Mouse (Mus musculus): ENCODE measurements around the gene Lyve1. TPM values are rescaled to one million over a fixed set of nuclear protein-coding genes. Genes with fewer than 3 reads are reported as not detected.
A peak's percentile ranks its signal among the peaks of the same experiment; 100 is the strongest.

Gene Lyve1
- polyA plus RNA-seq, 1 experiment from 2014 or later: 13.8 TPM

GRCm38 (mm10) chr7:110891501-110891986 is 28.5 kb upstream of the Lyve1 start:
- WGBS: 51% methylated on average over 9 of the region's 9 CpGs
- Histone ChIP-seq H3K4me1 (ENCODE audit: control insufficient read depth, insufficient read depth, low read length) (peaks cover 27% of the 10 kb centered on the region), H3K4me3 (ENCODE audit: low read length) (no peak overlapping the region), H3K4me2 (ENCODE audit: low read depth, low read length) (peak overlapping the region; percentile 33; the same call in 1 of the 2 replicates), H3K27me3 (replicated peaks; ENCODE audit: control insufficient read depth, insufficient read depth, low read length) (no peaks in the 10 kb centered on the region), H3K27ac (ENCODE audit: low read length) (peak overlapping the region; percentile 96), H3K9me3 (ENCODE audit: control insufficient read depth, low read length) (no peaks in the 10 kb centered on the region), H3K9ac (ENCODE audit: low read depth, low read length) (peak overlapping the region; percentile 53; the same call in 1 of the 2 replicates), H3K36me3 (ENCODE audit: control insufficient read depth, insufficient read depth, low read length) (no peaks in the 10 kb centered on the region)
- peak; percentile 83 for ATAC-seq

GRCm38 (mm10) chr7:110881746-110882333 is 18.8 kb upstream of the Lyve1 start:
- no peaks in the 10 kb centered on the region for H3K27me3 ChIP-seq (replicated peaks; ENCODE audit: control insufficient read depth, insufficient read depth, low read length)
- no peaks in the 10 kb centered on the region; the same call in 1 of the 2 replicates for H3K4me1 ChIP-seq (ENCODE audit: control insufficient read depth, insufficient read depth, low read length)
- ATAC-seq: peak; percentile 87
- no peaks in the 10 kb centered on the region for H3K36me3 ChIP-seq (ENCODE audit: control insufficient read depth, insufficient read depth, low read length)
- WGBS: 54% methylated on average over 2 of the region's 2 CpGs
- peak overlapping the region; percentile 35 for H3K27ac ChIP-seq (ENCODE audit: low read length)
- no peaks in the 10 kb centered on the region for H3K9me3 ChIP-seq (ENCODE audit: control insufficient read depth, low read length)
- H3K9ac ChIP-seq (ENCODE audit: low read depth, low read length): no peak overlapping the region
- no peak overlapping the region for H3K4me2 ChIP-seq (ENCODE audit: low read depth, low read length)
- H3K4me3 ChIP-seq (ENCODE audit: low read length): no peak overlapping the region

GRCm38 (mm10) chr7:110878028-110878427 is 15.0 kb upstream of the Lyve1 start:
- Histone ChIP-seq H3K27me3 (replicated peaks; ENCODE audit: control insufficient read depth, insufficient read depth, low read length) (no peaks in the 10 kb centered on the region), H3K9me3 (ENCODE audit: control insufficient read depth, low read length) (no peaks in the 10 kb centered on the region), H3K36me3 (ENCODE audit: control insufficient read depth, insufficient read depth, low read length) (no peaks in the 10 kb centered on the region), H3K4me3 (ENCODE audit: low read length) (no peak overlapping the region), H3K4me1 (ENCODE audit: control insufficient read depth, insufficient read depth, low read length) (no peaks in the 10 kb centered on the region; the same call in 1 of the 2 replicates), H3K9ac (ENCODE audit: low read depth, low read length) (no peak overlapping the region), H3K27ac (ENCODE audit: low read length) (0 out of 2 replicates have a peak overlapping the region, but pooled peaks have one; percentile 31), H3K4me2 (ENCODE audit: low read depth, low read length) (no peak overlapping the region)
- WGBS: 72% methylated on average over 4 of the region's 4 CpGs
- no peak for ATAC-seq

GRCm38 (mm10) chr7:110876965-110877364 is 13.9 kb upstream of the Lyve1 start:
- H3K9ac ChIP-seq (ENCODE audit: low read depth, low read length): no peak overlapping the region
- no peaks in the 10 kb centered on the region; the same call in 1 of the 2 replicates for H3K4me1 ChIP-seq (ENCODE audit: control insufficient read depth, insufficient read depth, low read length)
- no peaks in the 10 kb centered on the region for H3K27me3 ChIP-seq (replicated peaks; ENCODE audit: control insufficient read depth, insufficient read depth, low read length)
- no peaks in the 10 kb centered on the region for H3K36me3 ChIP-seq (ENCODE audit: control insufficient read depth, insufficient read depth, low read length)
- no peak overlapping the region for H3K27ac ChIP-seq (ENCODE audit: low read length)
- H3K4me2 ChIP-seq (ENCODE audit: low read depth, low read length): no peak overlapping the region
- H3K4me3 ChIP-seq (ENCODE audit: low read length): no peak overlapping the region
- no peak for ATAC-seq
- no peaks in the 10 kb centered on the region for H3K9me3 ChIP-seq (ENCODE audit: control insufficient read depth, low read length)
- WGBS: 70% methylated on average over 4 of the region's 4 CpGs

GRCm38 (mm10) chr7:110868807-110869206 is 5.8 kb upstream of the Lyve1 start:
- no peak for ATAC-seq
- H3K27ac ChIP-seq (ENCODE audit: low read length): no peak overlapping the region
- no peaks in the 10 kb centered on the region for H3K36me3 ChIP-seq (ENCODE audit: control insufficient read depth, insufficient read depth, low read length)
- 68% methylated on average over 5 of the region's 5 CpGs for WGBS
- H3K9me3 ChIP-seq (ENCODE audit: control insufficient read depth, low read length): no peaks in the 10 kb centered on the region
- no peak overlapping the region for H3K4me3 ChIP-seq (ENCODE audit: low read length)
- H3K4me1 ChIP-seq (ENCODE audit: control insufficient read depth, insufficient read depth, low read length): peaks cover 14% of the 10 kb centered on the region
- no peak overlapping the region for H3K4me2 ChIP-seq (ENCODE audit: low read depth, low read length)
- no peak overlapping the region for H3K9ac ChIP-seq (ENCODE audit: low read depth, low read length)
- no peaks in the 10 kb centered on the region for H3K27me3 ChIP-seq (replicated peaks; ENCODE audit: control insufficient read depth, insufficient read depth, low read length)

GRCm38 (mm10) chr7:110867116-110867515 is 4.1 kb upstream of the Lyve1 start:
- WGBS: 89% methylated on average over 6 of the region's 6 CpGs
- Histone ChIP-seq H3K9me3 (ENCODE audit: control insufficient read depth, low read length) (no peaks in the 10 kb centered on the region), H3K36me3 (ENCODE audit: control insufficient read depth, insufficient read depth, low read length) (no peaks in the 10 kb centered on the region), H3K27me3 (replicated peaks; ENCODE audit: control insufficient read depth, insufficient read depth, low read length) (no peaks in the 10 kb centered on the region), H3K4me1 (ENCODE audit: control insufficient read depth, insufficient read depth, low read length) (peaks cover 14% of the 10 kb centered on the region), H3K4me2 (ENCODE audit: low read depth, low read length) (no peak overlapping the region), H3K4me3 (ENCODE audit: low read length) (no peak overlapping the region), H3K27ac (ENCODE audit: low read length) (no peak overlapping the region), H3K9ac (ENCODE audit: low read depth, low read length) (no peak overlapping the region)
- ATAC-seq: no peak

GRCm38 (mm10) chr7:110866021-110866420 is 3.0 kb upstream of the Lyve1 start:
- peaks cover 14% of the 10 kb centered on the region for H3K4me1 ChIP-seq (ENCODE audit: control insufficient read depth, insufficient read depth, low read length)
- H3K27ac ChIP-seq (ENCODE audit: low read length): peak overlapping the region; percentile 90
- H3K4me3 ChIP-seq (ENCODE audit: low read length): no peak overlapping the region
- no peaks in the 10 kb centered on the region for H3K9me3 ChIP-seq (ENCODE audit: control insufficient read depth, low read length)
- peak; percentile 72 for ATAC-seq
- no peaks in the 10 kb centered on the region for H3K27me3 ChIP-seq (replicated peaks; ENCODE audit: control insufficient read depth, insufficient read depth, low read length)
- no peak overlapping the region for H3K9ac ChIP-seq (ENCODE audit: low read depth, low read length)
- WGBS: 75% methylated on average over 3 of the region's 3 CpGs
- no peak overlapping the region for H3K4me2 ChIP-seq (ENCODE audit: low read depth, low read length)
- H3K36me3 ChIP-seq (ENCODE audit: control insufficient read depth, insufficient read depth, low read length): no peaks in the 10 kb centered on the region

- Histone ChIP-seq H3K4me3 (ENCODE audit: low read length) (no peak overlapping the region), H3K4me1 (ENCODE audit: control insufficient read depth, insufficient read depth, low read length) (peaks cover 16% of the 10 kb centered on the region), H3K9ac (ENCODE audit: low read depth, low read length) (no peak overlapping the region), H3K4me2 (ENCODE audit: low read depth, low read length) (no peak overlapping the region), H3K27me3 (replicated peaks; ENCODE audit: control insufficient read depth, insufficient read depth, low read length) (no peaks in the 10 kb centered on the region), H3K9me3 (ENCODE audit: control insufficient read depth, low read length) (no peaks in the 10 kb centered on the region), H3K36me3 (ENCODE audit: control insufficient read depth, insufficient read depth, low read length) (no peaks in the 10 kb centered on the region), H3K27ac (ENCODE audit: low read length) (peak overlapping the region; percentile 90)
- peak; percentile 87 for ATAC-seq
- 40% methylated on average over 6 of the region's 6 CpGs for WGBS
Observed at GRCm38 (mm10) chr7:110865570-110865969, 2.5 kb upstream of the Lyve1 start.

GRCm38 (mm10) chr7:110865038-110865437 is 2.0 kb upstream of the Lyve1 start:
- Histone ChIP-seq H3K9me3 (ENCODE audit: control insufficient read depth, low read length) (no peaks in the 10 kb centered on the region), H3K4me2 (ENCODE audit: low read depth, low read length) (0 out of 2 replicates have a peak overlapping the region, but pooled peaks have one; percentile 13), H3K4me3 (ENCODE audit: low read length) (no peak overlapping the region), H3K9ac (ENCODE audit: low read depth, low read length) (peak overlapping the region; percentile 0; the same call in 1 of the 2 replicates), H3K36me3 (ENCODE audit: control insufficient read depth, insufficient read depth, low read length) (no peaks in the 10 kb centered on the region), H3K27me3 (replicated peaks; ENCODE audit: control insufficient read depth, insufficient read depth, low read length) (no peaks in the 10 kb centered on the region), H3K4me1 (ENCODE audit: control insufficient read depth, insufficient read depth, low read length) (peaks cover 19% of the 10 kb centered on the region), H3K27ac (ENCODE audit: low read length) (peak overlapping the region; percentile 25)
- peak; percentile 58 for ATAC-seq
- 23% methylated on average over 10 of the region's 10 CpGs for WGBS

All from intestine, embryonic 16.5 days (tissue).